8 mouse cellular contexts compared by ENCODE assay signal in genomic region chr4:136147436-136148135, GRCm38 (mm10). TPM values are rescaled to one million over a fixed set of nuclear protein-coding genes. Genes with fewer than 3 reads are reported as not detected.
DNase-seq lines count a peak whose midpoint lies in the region; ATAC-seq and TF ChIP-seq lines count a peak whose summit lies in the region.

No protein-coding gene starts in this region.

- ATAC-seq in erythroblast, adult 5-6 weeks (replicated peaks; ENCODE audit: low FRiP score, poor library complexity, severe bottlenecking): peak; percentile 76
- peak; percentile 78 for ATAC-seq in heart, embryonic 13.5 days (ENCODE audit: extremely low read depth, insufficient number of reproducible peaks, low FRiP score, low TSS enrichment)
- peak; percentile 67 for ATAC-seq in kidney, postnatal 0 days (replicated peaks; ENCODE audit: low FRiP score, low read depth)
- ATAC-seq in neural tube, embryonic 15.5 days (ENCODE audit: low FRiP score): peak; percentile 71

- peak; percentile 91 to 93 for DNase-seq in B cell, adult 2 months
- peak; percentile 88 for DNase-seq in adrenal gland, postnatal 25 days
- peak; percentile 96 for DNase-seq in kidney, postnatal 0 days (ENCODE audit: low spot score)
- peak; percentile 85 to 88 for DNase-seq in lung, adult 18-20 months
- peak; percentile 90 to 92 for DNase-seq in thymus, adult 18-20 months

- peak overlapping the region; percentile 78 for H3K9ac ChIP-seq in heart, embryonic 13.5 days
- peak overlapping the region; percentile 93 for H3K9ac ChIP-seq in kidney, postnatal 0 days (ENCODE audit: low read depth, low read length)
- H3K9ac ChIP-seq in neural tube, embryonic 15.5 days (replicated peaks): peak overlapping the region; percentile 43

- H3K4me1 ChIP-seq in heart, embryonic 13.5 days: peaks cover 60% of the 10 kb centered on the region
- H3K4me1 ChIP-seq in kidney, postnatal 0 days (replicated peaks; ENCODE audit: insufficient read depth, low read length): peaks cover 1% of the 10 kb centered on the region
- peaks cover 51% of the 10 kb centered on the region for H3K4me1 ChIP-seq in neural tube, embryonic 15.5 days

- H3K4me3 ChIP-seq in heart, embryonic 13.5 days: peak overlapping the region; percentile 71
- H3K4me3 ChIP-seq in kidney, postnatal 0 days (replicated peaks; ENCODE audit: low read depth, low read length): peak overlapping the region; percentile 23
- peak overlapping the region; percentile 48 for H3K4me3 ChIP-seq in neural tube, embryonic 15.5 days (replicated peaks)

- 1% methylated on average over 48 of the region's 48 CpGs for WGBS in heart, embryonic 13.5 days
- under 1% methylated on average over 44 of the region's 48 CpGs for WGBS in kidney, postnatal 0 days
- WGBS in neural tube, embryonic 15.5 days: 1% methylated on average over 42 of the region's 48 CpGs

- H3K9me3 ChIP-seq in heart, embryonic 13.5 days: no peaks in the 10 kb centered on the region
- no peaks in the 10 kb centered on the region for H3K9me3 ChIP-seq in kidney, postnatal 0 days (replicated peaks; ENCODE audit: low read length)
- H3K9me3 ChIP-seq in neural tube, embryonic 15.5 days (replicated peaks): no peaks in the 10 kb centered on the region

- peaks cover 15% of the 10 kb centered on the region for H3K36me3 ChIP-seq in heart, embryonic 13.5 days
- peaks cover 4% of the 10 kb centered on the region; the same call in 1 of the 2 replicates for H3K36me3 ChIP-seq in kidney, postnatal 0 days (ENCODE audit: insufficient read depth, low read length)
- no peaks in the 10 kb centered on the region for H3K36me3 ChIP-seq in neural tube, embryonic 15.5 days

- no peak for TF ChIP-seq CTCF in kidney, postnatal 0 days (IDR thresholded peaks at IDR 0.05; ENCODE audit: low read depth)

- peaks cover 9% of the 10 kb centered on the region for H3K27me3 ChIP-seq in heart, embryonic 13.5 days (replicated peaks)
- H3K27me3 ChIP-seq in kidney, postnatal 0 days (ENCODE audit: insufficient read depth, low read length): no peaks in the 10 kb centered on the region
- H3K27me3 ChIP-seq in neural tube, embryonic 15.5 days (replicated peaks): peaks cover 12% of the 10 kb centered on the region; the same call in 1 of the 2 replicates

- peak overlapping the region; percentile 72 for H3K4me2 ChIP-seq in heart, embryonic 13.5 days
- peak overlapping the region; percentile 56 for H3K4me2 ChIP-seq in kidney, postnatal 0 days (ENCODE audit: low read length)
- H3K4me2 ChIP-seq in neural tube, embryonic 15.5 days: peak overlapping the region; percentile 87

- peak overlapping the region; percentile 98 for H3K27ac ChIP-seq in heart, embryonic 13.5 days (replicated peaks)
- peak overlapping the region; percentile 91 for H3K27ac ChIP-seq in kidney, postnatal 0 days
- peak overlapping the region; percentile 74 for H3K27ac ChIP-seq in neural tube, embryonic 15.5 days (replicated peaks)

RNA-seq across cellular contexts. Expression of gene Id3, which starts 4.3 kb away (rescaled TPM):
- 59.6 and 78.0 TPM in 2 replicates for total RNA-seq in adrenal gland, postnatal 25 days (2021)
- not detected in 2 replicates for total RNA-seq in erythroblast, adult 5-6 weeks (2015; ENCODE audit: low replicate concordance)
- total RNA-seq in erythroblast, adult 5-6 weeks (2017; ENCODE audit: low replicate concordance): not detected in 2 replicates
- polyA plus RNA-seq in heart, embryonic 13.5 days (2015; fragmentation: Nextera tagmentation; extraction: Ambion mirVana): 288 and 305 TPM in 2 replicates
- polyA plus RNA-seq in kidney, postnatal 0 days (2015; fragmentation: Nextera tagmentation; extraction: Ambion mirVana): 764 and 829 TPM in 2 replicates
- polyA plus RNA-seq in neural tube, embryonic 15.5 days (2015; fragmentation: Nextera tagmentation; extraction: Ambion mirVana): 227 TPM in 2 replicates

RNA-seq across cellular contexts. Expression of gene E2f2, which starts 24.6 kb away (rescaled TPM):
- 4.1 and 4.8 TPM in 2 replicates for total RNA-seq in adrenal gland, postnatal 25 days (2021)
- total RNA-seq in erythroblast, adult 5-6 weeks (2015; ENCODE audit: low replicate concordance): 226 and 246 TPM in 2 replicates
- 344 and 364 TPM in 2 replicates for total RNA-seq in erythroblast, adult 5-6 weeks (2017; ENCODE audit: low replicate concordance)
- 6.2 and 6.6 TPM in 2 replicates for polyA plus RNA-seq in heart, embryonic 13.5 days (2015; fragmentation: Nextera tagmentation; extraction: Ambion mirVana)
- 3.2 and 3.8 TPM in 2 replicates for polyA plus RNA-seq in kidney, postnatal 0 days (2015; fragmentation: Nextera tagmentation; extraction: Ambion mirVana)
- polyA plus RNA-seq in neural tube, embryonic 15.5 days (2015; fragmentation: Nextera tagmentation; extraction: Ambion mirVana): 2.1 and 4.4 TPM in 2 replicates

RNA-seq across cellular contexts. Expression of gene Asap3, which starts 58.6 kb away (rescaled TPM):
- total RNA-seq in adrenal gland, postnatal 25 days (2021): 1.8 and 2.8 TPM in 2 replicates
- total RNA-seq in erythroblast, adult 5-6 weeks (2015; ENCODE audit: low replicate concordance): 0.19 TPM in 1 of 2 replicates, not detected in the other
- 0.43 TPM in 1 of 2 replicates, not detected in the other for total RNA-seq in erythroblast, adult 5-6 weeks (2017; ENCODE audit: low replicate concordance)
- 2.6 and 3.4 TPM in 2 replicates for polyA plus RNA-seq in heart, embryonic 13.5 days (2015; fragmentation: Nextera tagmentation; extraction: Ambion mirVana)
- 2.7 and 3.0 TPM in 2 replicates for polyA plus RNA-seq in kidney, postnatal 0 days (2015; fragmentation: Nextera tagmentation; extraction: Ambion mirVana)
- polyA plus RNA-seq in neural tube, embryonic 15.5 days (2015; fragmentation: Nextera tagmentation; extraction: Ambion mirVana): 6.6 and 6.7 TPM in 2 replicates

Comparison
In these comparisons a context has a peak if more than half of its experiments do, and no peak if none do; other contexts are left out.
1. Peak in every context shown above with its lines: DNase-seq, ATAC-seq, H3K4me3 ChIP-seq and H3K27ac ChIP-seq.
2. H3K9ac ChIP-seq: peak in every context shown above with its lines; median percentile 93 in kidney, postnatal 0 days; 78 in heart, embryonic 13.5 days; 43 in neural tube, embryonic 15.5 days.